ENCODE assay signal across 10 mouse cellular contexts in the genomic region with DNA sequence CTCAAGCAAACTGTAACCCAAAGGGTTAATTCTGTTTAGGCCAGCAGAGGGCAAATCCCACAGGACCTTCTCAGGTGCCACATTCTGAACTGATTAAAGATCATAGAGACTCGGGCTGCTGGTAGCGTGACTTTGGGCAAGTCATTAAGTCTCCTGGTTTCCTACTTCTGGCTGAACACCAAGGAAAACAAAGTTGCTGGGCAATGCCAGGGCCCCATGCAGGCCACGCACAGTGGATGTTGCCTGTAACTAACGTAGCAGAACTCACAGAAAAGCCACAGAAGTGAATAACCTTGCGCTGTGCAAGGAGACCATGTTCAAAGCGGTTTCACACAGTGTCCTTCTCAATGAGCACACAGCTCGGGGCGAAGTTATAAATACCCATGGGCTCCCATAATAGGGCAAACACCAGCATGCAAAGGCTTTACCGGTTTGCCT.
DNase-seq lines count a peak whose midpoint lies in the region; ATAC-seq and TF ChIP-seq lines count a peak whose summit lies in the region.
"Had no signal": no experiment of that assay in that cellular context is flagged by ENCODE, and none has a peak within 500 bp of the region (broad histone marks: within the 10 kb centered on the region; RNA-seq: fewer than 3 reads in every experiment).

No protein-coding gene starts in this region.

- H3K4me2 ChIP-seq in kidney, embryonic 14.5 days (replicated peaks; ENCODE audit: low read depth, low read length): no peak overlapping the region
- peak overlapping the region; percentile 17; the same call in 1 of the 2 replicates for H3K4me2 ChIP-seq in embryonic facial prominence, embryonic 13.5 days
- no peak overlapping the region; the same call in 1 of the 2 replicates for H3K4me2 ChIP-seq in limb, embryonic 14.5 days (replicated peaks; ENCODE audit: low read depth, low read length, severe bottlenecking)
- H3K4me2 ChIP-seq in liver, embryonic 11.5 days: no peak overlapping the region
- H3K4me2 ChIP-seq: lung, embryonic 14.5 days; midbrain, embryonic 13.5 days had no signal

- 53% methylated on average over 9 of the region's 9 CpGs for WGBS in kidney, embryonic 14.5 days
- WGBS in embryonic facial prominence, embryonic 13.5 days: 14% methylated on average over 9 of the region's 9 CpGs
- 19% methylated on average over 9 of the region's 9 CpGs for WGBS in limb, embryonic 14.5 days
- WGBS in liver, embryonic 11.5 days: 74% methylated on average over 9 of the region's 9 CpGs

- intact Hi-C loops in gastrocnemius, postnatal 36 days (cut with DNase I): loop anchor here (10.0 kb wide), 1 partner anchor 328 kb away; no protein-coding TSS in a partner anchor

- no peak overlapping the region for H3K4me3 ChIP-seq in kidney, embryonic 14.5 days (ENCODE audit: low read length)
- H3K4me3 ChIP-seq in embryonic facial prominence, embryonic 13.5 days: no peak overlapping the region
- no peak overlapping the region for H3K4me3 ChIP-seq in limb, embryonic 14.5 days (replicated peaks; ENCODE audit: low read length)
- H3K4me3 ChIP-seq in liver, embryonic 11.5 days (ENCODE audit: low read depth, low read length): no peak overlapping the region
- H3K4me3 ChIP-seq: midbrain, embryonic 13.5 days had no signal

- H3K4me1 ChIP-seq in kidney, embryonic 14.5 days (ENCODE audit: control insufficient read depth, insufficient read depth, low read length): peaks cover 15% of the 10 kb centered on the region
- peaks cover 78% of the 10 kb centered on the region for H3K4me1 ChIP-seq in embryonic facial prominence, embryonic 13.5 days
- H3K4me1 ChIP-seq in limb, embryonic 14.5 days (ENCODE audit: control insufficient read depth, insufficient read depth, low read length): peaks cover 38% of the 10 kb centered on the region
- H3K4me1 ChIP-seq in liver, embryonic 11.5 days (replicated peaks; ENCODE audit: control insufficient read depth, insufficient read depth, low read length): peaks cover 4% of the 10 kb centered on the region

- no peaks in the 10 kb centered on the region for H3K27me3 ChIP-seq in kidney, embryonic 14.5 days (ENCODE audit: control insufficient read depth, insufficient read depth, low read length)
- no peaks in the 10 kb centered on the region for H3K27me3 ChIP-seq in embryonic facial prominence, embryonic 13.5 days
- no peaks in the 10 kb centered on the region for H3K27me3 ChIP-seq in limb, embryonic 14.5 days (ENCODE audit: control insufficient read depth, insufficient read depth, low read length)
- H3K27me3 ChIP-seq in liver, embryonic 11.5 days (replicated peaks; ENCODE audit: control insufficient read depth, insufficient read depth, low read length): no peaks in the 10 kb centered on the region
- H3K27me3 ChIP-seq: midbrain, embryonic 13.5 days had no signal

- no peak overlapping the region for H3K9ac ChIP-seq in kidney, embryonic 14.5 days (ENCODE audit: low read depth, low read length)
- H3K9ac ChIP-seq in embryonic facial prominence, embryonic 13.5 days: no peak overlapping the region
- H3K9ac ChIP-seq in limb, embryonic 14.5 days (ENCODE audit: low read depth, low read length, severe bottlenecking): no peak overlapping the region
- H3K9ac ChIP-seq in liver, embryonic 11.5 days (ENCODE audit: low read depth, low read length): no peak overlapping the region
- H3K9ac ChIP-seq: lung, embryonic 14.5 days; midbrain, embryonic 13.5 days had no signal

- ATAC-seq in kidney, embryonic 14.5 days (ENCODE audit: low FRiP score, low TSS enrichment): no peak
- peak; percentile 62 for ATAC-seq in embryonic facial prominence, embryonic 13.5 days (ENCODE audit: insufficient number of reproducible peaks, insufficient read depth, low FRiP score, low TSS enrichment, low read depth)
- ATAC-seq in limb, embryonic 14.5 days (ENCODE audit: low FRiP score, low read depth): peak; percentile 28; the same call in 1 of the 2 replicates
- ATAC-seq in liver, embryonic 11.5 days (replicated peaks; ENCODE audit: low FRiP score): no peak
- ATAC-seq in cerebellum, adult (ENCODE audit: insufficient number of reproducible peaks, low FRiP score, low TSS enrichment): no peak
- ATAC-seq: midbrain, embryonic 13.5 days had no signal

- TF ChIP-seq POLR2A in limb, embryonic 14.5 days (IDR thresholded peaks at IDR 0.05; ENCODE audit: borderline replicate concordance, extremely low read depth, insufficient read depth, insufficient read length): no peak

- H3K9me3 ChIP-seq in kidney, embryonic 14.5 days (ENCODE audit: control insufficient read depth, low read length): no peaks in the 10 kb centered on the region
- no peaks in the 10 kb centered on the region for H3K9me3 ChIP-seq in embryonic facial prominence, embryonic 13.5 days
- no peaks in the 10 kb centered on the region for H3K9me3 ChIP-seq in limb, embryonic 14.5 days (ENCODE audit: control insufficient read depth, low read length)
- no peaks in the 10 kb centered on the region for H3K9me3 ChIP-seq in liver, embryonic 11.5 days (ENCODE audit: control insufficient read depth, low read length)
- H3K9me3 ChIP-seq: midbrain, embryonic 13.5 days had no signal

- DNase-seq in kidney, adult 11 months: peak; percentile 82
- peak; percentile 51 for DNase-seq in kidney, adult 18-20 months
- peak; percentile 63 for DNase-seq in limb, embryonic 14.5 days (ENCODE audit: low spot score)
- no peak for DNase-seq in liver, embryonic 11.5 days (ENCODE audit: low spot score)
- no peak for DNase-seq in gastrocnemius, postnatal 36 days
- DNase-seq: lung, embryonic 14.5 days had no signal

- H3K27ac ChIP-seq in kidney, embryonic 14.5 days (ENCODE audit: low read depth, low read length): no peak overlapping the region
- H3K27ac ChIP-seq in embryonic facial prominence, embryonic 13.5 days: peak overlapping the region; percentile 82
- no peak overlapping the region for H3K27ac ChIP-seq in limb, embryonic 14.5 days (replicated peaks; ENCODE audit: low read depth, low read length)
- no peak overlapping the region for H3K27ac ChIP-seq in liver, embryonic 11.5 days (ENCODE audit: low read depth, low read length)
- H3K27ac ChIP-seq: midbrain, embryonic 13.5 days had no signal

- no peaks in the 10 kb centered on the region for H3K36me3 ChIP-seq in kidney, embryonic 14.5 days (ENCODE audit: control insufficient read depth, insufficient read depth, low read length)
- no peaks in the 10 kb centered on the region for H3K36me3 ChIP-seq in embryonic facial prominence, embryonic 13.5 days
- H3K36me3 ChIP-seq in limb, embryonic 14.5 days (ENCODE audit: control insufficient read depth, insufficient read depth, low read length): no peaks in the 10 kb centered on the region
- H3K36me3 ChIP-seq in liver, embryonic 11.5 days (ENCODE audit: control insufficient read depth, insufficient read depth, low read length): no peaks in the 10 kb centered on the region
- H3K36me3 ChIP-seq: midbrain, embryonic 13.5 days had no signal

Comparison
In these comparisons a context has a peak if more than half of its experiments do, and no peak if none do; other contexts are left out.
1. DNase-seq: peak in kidney, adult 11 months (single experiment), kidney, adult 18-20 months (single experiment) and limb, embryonic 14.5 days (single experiment); none in liver, embryonic 11.5 days (single experiment) and gastrocnemius, postnatal 36 days (0 of 2).
2. ATAC-seq: peak in embryonic facial prominence, embryonic 13.5 days (single experiment) and limb, embryonic 14.5 days (single experiment); none in kidney, embryonic 14.5 days (single experiment), liver, embryonic 11.5 days (single experiment) and cerebellum, adult (single experiment).